Mouse (Mus musculus) heart, adult 8-10 months (tissue): ENCODE results near the gene Sept4. TPM values are rescaled to one million over a fixed set of nuclear protein-coding genes. Genes with fewer than 3 reads are reported as not detected.

Experiments used
- DNase-seq: peaks from one replicate; pipeline ENCODE4 v3.0.0; 2022; ENCODE audit warnings: low spot score
- total RNA-seq, 4 experiments: library from RNA; stranded (reverse); gene quantifications; 2 replicates each; pipeline ENCODE4 v1.2.4; 2022

Gene Sept4
- total RNA-seq, 4 experiments from 2014 or later: 36.5 to 54.5 (median 37.7) TPM

GRCm38 (mm10) chr11:87578963-87579601 is 10.4 kb downstream of the Sept4 start:
- DNase-seq: peak; percentile 73

GRCm38 (mm10) chr11:87579713-87580112 is 11.0 kb downstream of the Sept4 start:
- DNase-seq: no peak

- DNase-seq: no peak
These were observed 11.9 kb downstream of the Sept4 start for GRCm38 (mm10) chr11:87580543-87581085.

- DNase-seq: no peak
These were observed 12.6 kb downstream of the Sept4 start for GRCm38 (mm10) chr11:87581161-87581865.

- DNase-seq: no peak
These were observed 13.4 kb downstream of the Sept4 start for GRCm38 (mm10) chr11:87581933-87582710.

- no peak for DNase-seq
These were observed 14.8 kb downstream of the Sept4 start for GRCm38 (mm10) chr11:87583291-87584034.

GRCm38 (mm10) chr11:87584711-87585505 is 16.2 kb downstream of the Sept4 start:
- DNase-seq: peak; percentile 77

GRCm38 (mm10) chr11:87587211-87587874 is 18.6 kb downstream of the Sept4 start:
- DNase-seq: no peak

GRCm38 (mm10) chr11:87589605-87590004 is 20.9 kb downstream of the Sept4 start:
- no peak for DNase-seq

- DNase-seq: peak; percentile 53
These were observed 22.3 kb downstream of the Sept4 start for GRCm38 (mm10) chr11:87590841-87591525.

- peak; percentile 100 for DNase-seq
These were observed 23.0 kb downstream of the Sept4 start, which contains the start of gene Mtmr4 for GRCm38 (mm10) chr11:87591526-87592353. TSS of gene Mtmr4 (plus strand) at chr11:87592162.

GRCm38 (mm10) chr11:87592354-87592695 is 23.6 kb downstream of the Sept4 start:
- no peak for DNase-seq

- DNase-seq: no peak
These were observed 24.3 kb downstream of the Sept4 start for GRCm38 (mm10) chr11:87592713-87593598.

GRCm38 (mm10) chr11:87595327-87595841 is 26.7 kb downstream of the Sept4 start:
- DNase-seq: peak; percentile 81

GRCm38 (mm10) chr11:87595976-87596375 is 27.3 kb downstream of the Sept4 start:
- DNase-seq: no peak

GRCm38 (mm10) chr11:87596492-87596891 is 27.8 kb downstream of the Sept4 start:
- no peak for DNase-seq

GRCm38 (mm10) chr11:87597061-87597460 is 28.4 kb downstream of the Sept4 start:
- no peak for DNase-seq
